Mouse (Mus musculus): Measurements from ENCODE around the gene Ly6g6c.
A peak's percentile ranks its signal among the peaks of the same experiment; 100 is the strongest.

Ly6g6c gene

GRCm38 (mm10) chr17:35064951-35065947 lies at the start of gene Ly6g6c:
Gene Ly6g6c, plus strand, starts transcription at chr17:35065388.
- no peak for DNase-seq (ENCODE audit: low read depth, low spot score)

- no peak for DNase-seq (ENCODE audit: low read depth, low spot score)
Measured at GRCm38 (mm10) chr17:35016376-35016775, 48.8 kb upstream of the Ly6g6c start, which contains the start of gene Vwa7. Gene Vwa7, plus strand, starts transcription at chr17:35016579.

- no peak for DNase-seq (ENCODE audit: low read depth, low spot score)
Measured at GRCm38 (mm10) chr17:35016791-35017705, 48.1 kb upstream of the Ly6g6c start.

GRCm38 (mm10) chr17:35017706-35018030 lies 47.5 kb upstream of the Ly6g6c start:
- DNase-seq (ENCODE audit: low read depth, low spot score): no peak

- no peak for DNase-seq (ENCODE audit: low read depth, low spot score)
Measured at GRCm38 (mm10) chr17:35018171-35018570, 47.0 kb upstream of the Ly6g6c start.

- DNase-seq (ENCODE audit: low read depth, low spot score): no peak
Measured at GRCm38 (mm10) chr17:35019894-35020293, 45.3 kb upstream of the Ly6g6c start.

GRCm38 (mm10) chr17:35020551-35020950 lies 44.6 kb upstream of the Ly6g6c start:
- no peak for DNase-seq (ENCODE audit: low read depth, low spot score)

GRCm38 (mm10) chr17:35021163-35021808 lies 43.9 kb upstream of the Ly6g6c start:
- peak; percentile 16 for DNase-seq (ENCODE audit: low read depth, low spot score)

GRCm38 (mm10) chr17:35021842-35022477 lies 43.2 kb upstream of the Ly6g6c start:
- no peak for DNase-seq (ENCODE audit: low read depth, low spot score)

- DNase-seq (ENCODE audit: low read depth, low spot score): no peak
Measured at GRCm38 (mm10) chr17:35022541-35023060, 42.6 kb upstream of the Ly6g6c start.

- DNase-seq (ENCODE audit: low read depth, low spot score): no peak
Measured at GRCm38 (mm10) chr17:35023221-35023620, 42.0 kb upstream of the Ly6g6c start.

- DNase-seq (ENCODE audit: low read depth, low spot score): no peak
Measured at GRCm38 (mm10) chr17:35023756-35024155, 41.4 kb upstream of the Ly6g6c start.

- no peak for DNase-seq (ENCODE audit: low read depth, low spot score)
Measured at GRCm38 (mm10) chr17:35024261-35024660, 40.9 kb upstream of the Ly6g6c start.

- no peak for DNase-seq (ENCODE audit: low read depth, low spot score)
Measured at GRCm38 (mm10) chr17:35024691-35025488, 40.3 kb upstream of the Ly6g6c start.

- DNase-seq (ENCODE audit: low read depth, low spot score): no peak
Measured at GRCm38 (mm10) chr17:35026206-35026605, 39.0 kb upstream of the Ly6g6c start.

- no peak for DNase-seq (ENCODE audit: low read depth, low spot score)
Measured at GRCm38 (mm10) chr17:35027277-35028068, 37.7 kb upstream of the Ly6g6c start, which contains the start of gene Sapcd1. Gene Sapcd1, minus strand, starts transcription at chr17:35028016.

GRCm38 (mm10) chr17:35028315-35028714 lies 36.9 kb upstream of the Ly6g6c start:
- no peak for DNase-seq (ENCODE audit: low read depth, low spot score)

GRCm38 (mm10) chr17:35029691-35030532 lies 35.3 kb upstream of the Ly6g6c start:
- DNase-seq (ENCODE audit: low read depth, low spot score): no peak
